Mouse (Mus musculus) kidney, adult 2 months (tissue): ENCODE measurements around the gene Slc9a9. TPM values are rescaled to one million over a fixed set of nuclear protein-coding genes. Genes with fewer than 3 reads are reported as not detected.

Experiments
- DNase-seq: peaks from one replicate; pipeline ENCODE4 v3.0.0; 2021
- H3K27ac ChIP-seq: fragments of 200-500 bp; 2 replicates; pipeline ENCODE4 v1.5.1; 2012; ENCODE audit warnings: low read depth, low read length, control low read depth, inconsistent platforms; ENCODE audit not compliant: insufficient read depth
- H3K27me3 ChIP-seq: fragments of 200-500 bp; replicated peaks from 2 replicates; pipeline ENCODE4 v1.6.1; 2012; ENCODE audit warnings: mild to moderate bottlenecking, moderate library complexity, low read length, inconsistent platforms; ENCODE audit not compliant: control insufficient read depth, insufficient read depth
- H3K36me3 ChIP-seq: fragments of 200-500 bp; 2 replicates; pipeline ENCODE4 v1.6.1; 2012; ENCODE audit warnings: mild to moderate bottlenecking, moderate library complexity, low read length, inconsistent platforms; ENCODE audit not compliant: control insufficient read depth, insufficient read depth
- H3K4me1 ChIP-seq: fragments of 200-500 bp; 2 replicates; pipeline ENCODE4 v1.6.1; 2011; ENCODE audit warnings: low read length; ENCODE audit not compliant: control insufficient read depth, insufficient read depth
- H3K4me3 ChIP-seq: fragments of 200-500 bp; 2 replicates; pipeline ENCODE4 v1.5.1; 2011; ENCODE audit warnings: mild to moderate bottlenecking, low read depth, low read length, control low read depth; ENCODE audit not compliant: insufficient read depth
- CTCF ChIP-seq: fragments of 200-500 bp; conservative IDR thresholded peaks from 2 replicates; pipeline ENCODE4 v1.5.1; 2011; ENCODE audit warnings: low read depth, mild to moderate bottlenecking, control low read depth, low read length, moderate library complexity, mixed read lengths; ENCODE audit not compliant: insufficient read depth, insufficient read length
- POLR2A ChIP-seq: fragments of 200-500 bp; IDR thresholded peaks from one replicate; pipeline ENCODE4 v1.6.1; 2011; ENCODE audit warnings: low read depth, low read length, control low read depth
- WGBS: fragments of 180-500 bp; shearing (Covaris S2); methylation state at CpG from one replicate; pipeline ENCODE4 v1.1.7; 2018; 5-methylcytosine and 5-hydroxymethylcytosine counted together
- polyA plus RNA-seq: library from polyadenylated mRNA; depleted of rRNA; stranded (reverse); fragments of >200 nt; gene quantifications from 2 replicates; pipeline ENCODE4 v1.2.3, GENCODE M21; 2012; rRNA removed

Gene Slc9a9
- polyA plus RNA-seq, 1 experiment, result 1.5 TPM

DNA sequence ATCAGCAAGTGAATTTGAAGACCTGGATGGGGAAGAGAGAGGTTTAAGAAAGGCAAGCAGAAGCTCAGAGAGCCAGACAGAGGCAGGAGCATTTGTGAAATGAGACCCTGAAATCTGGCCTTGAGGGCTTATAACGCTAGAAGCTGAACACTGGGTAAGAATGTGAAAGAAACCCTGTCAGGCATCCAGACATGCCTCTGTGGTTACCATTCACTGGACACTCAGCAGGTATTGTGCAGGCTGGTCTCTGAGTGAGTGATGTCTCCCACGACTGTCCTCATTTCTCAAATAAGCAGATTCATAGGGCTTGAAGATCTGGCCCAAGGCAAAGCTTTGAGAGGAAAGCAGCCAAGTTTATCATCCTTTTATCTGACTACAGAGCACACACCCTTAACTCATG is 596.5 kb downstream of the Slc9a9 start:
- Histone ChIP-seq H3K36me3 (no peaks in the 10 kb centered on the region), H3K4me1 (no peaks in the 10 kb centered on the region), H3K27me3 (no peaks in the 10 kb centered on the region; the same call in 1 of the 2 replicates), H3K27ac (no peak overlapping the region), H3K4me3 (no peak overlapping the region)
- WGBS, result 31% methylated on average over 2 of the region's 2 CpGs
- TF ChIP-seq POLR2A (no peak), CTCF (no peak)
- DNase-seq, result no peak

- Histone ChIP-seq H3K4me1 (no peaks in the 10 kb centered on the region), H3K27ac (no peak overlapping the region), H3K4me3 (no peak overlapping the region), H3K36me3 (no peaks in the 10 kb centered on the region), H3K27me3 (no peaks in the 10 kb centered on the region; the same call in 1 of the 2 replicates)
- DNase-seq, result no peak
- TF ChIP-seq CTCF (no peak), POLR2A (no peak)
- 52% methylated on average over 2 of the region's 2 CpGs for WGBS
Measured at GRCm38 (mm10) chr9:95266924-95267323, 597.2 kb downstream of the Slc9a9 start.

DNA sequence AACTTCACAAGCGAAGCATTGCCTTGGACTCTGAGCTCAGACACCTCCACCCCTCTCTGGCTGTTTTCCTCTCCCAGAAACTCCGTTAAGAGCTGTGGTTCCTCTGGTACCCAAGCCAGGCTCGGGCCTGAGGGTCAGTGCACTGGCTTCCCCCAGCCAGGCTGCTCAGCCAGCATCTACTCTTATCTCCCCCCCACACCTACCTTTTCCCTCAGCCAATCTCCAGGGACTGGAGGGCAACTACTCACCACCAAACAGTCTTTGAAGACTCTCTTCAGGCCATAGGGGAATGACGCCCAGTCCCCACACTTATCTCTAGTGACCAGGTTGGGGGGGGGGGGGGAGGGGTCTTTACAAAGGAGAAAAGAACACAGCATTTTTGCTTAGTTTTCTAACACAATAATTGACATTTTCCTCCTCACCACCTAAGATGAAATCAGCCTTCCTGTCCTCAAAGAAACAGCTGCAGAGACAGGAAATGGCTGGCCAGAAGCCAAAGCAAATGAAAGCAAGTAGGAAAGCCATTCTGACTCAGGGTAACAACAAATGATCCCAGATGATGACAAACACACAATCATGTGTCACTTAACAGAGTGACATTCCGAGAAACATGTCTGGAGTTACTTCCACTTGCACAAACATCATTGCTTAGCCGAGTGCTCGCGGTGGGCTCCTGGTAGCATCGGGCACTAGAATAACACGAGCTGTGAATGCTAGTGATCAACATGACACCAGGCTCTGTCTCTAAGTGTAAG is 610.1 kb downstream of the Slc9a9 start:
- TF ChIP-seq POLR2A (no peak), CTCF (no peak)
- Histone ChIP-seq H3K27ac (peak overlapping the region; percentile 35; the same call in 1 of the 2 replicates), H3K36me3 (no peaks in the 10 kb centered on the region), H3K27me3 (no peaks in the 10 kb centered on the region), H3K4me3 (no peak overlapping the region), H3K4me1 (0 out of 2 replicates have a peak, but pooled peaks cover 2% of the 10 kb centered on the region)
- 56% methylated on average over 10 of the region's 10 CpGs for WGBS
- DNase-seq, result peak; percentile 80

Other genes starting within 250 kb of the Slc9a9 start
- gene 1190002N15Rik, start 131.8 kb upstream of the Slc9a9 start, polyA plus RNA-seq, result 3.7 and 4.7 TPM in 2 replicates